Mouse (Mus musculus) c-Kit-negative CD71-positive TER-119-positive erythroid progenitor cells, embryonic 14.5 days (primary cell): ENCODE measurements around the gene Olfr1454.

Experiments used
- DNase-seq: peaks from one replicate; pipeline ENCODE4 v3.0.0-alpha.2; 2013; ENCODE audit warnings: low read depth, low spot score

Gene Olfr1454

DNA sequence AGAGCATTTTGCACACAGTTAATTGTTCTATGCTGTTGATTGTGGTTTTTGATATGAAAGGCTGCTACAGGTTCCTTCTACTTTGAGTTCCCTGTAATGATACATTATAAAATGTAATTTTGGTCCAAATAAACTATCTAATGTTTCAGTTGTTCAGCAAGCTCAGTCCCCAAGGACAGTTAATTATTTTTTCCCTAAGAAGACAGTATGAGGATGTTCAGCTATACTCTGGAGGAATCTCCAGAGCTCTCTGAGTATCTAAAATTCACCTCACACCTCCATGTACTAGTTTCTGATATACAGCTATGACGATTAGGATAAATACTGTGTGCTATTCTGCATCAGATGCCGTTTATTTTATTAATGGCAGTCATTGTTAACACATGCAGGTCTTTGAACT is at the start of gene Olfr1454:
Gene Olfr1454 (plus strand): TSS at position 301 of the 400 bp plus-strand sequence.
- no peak for DNase-seq

DNA sequence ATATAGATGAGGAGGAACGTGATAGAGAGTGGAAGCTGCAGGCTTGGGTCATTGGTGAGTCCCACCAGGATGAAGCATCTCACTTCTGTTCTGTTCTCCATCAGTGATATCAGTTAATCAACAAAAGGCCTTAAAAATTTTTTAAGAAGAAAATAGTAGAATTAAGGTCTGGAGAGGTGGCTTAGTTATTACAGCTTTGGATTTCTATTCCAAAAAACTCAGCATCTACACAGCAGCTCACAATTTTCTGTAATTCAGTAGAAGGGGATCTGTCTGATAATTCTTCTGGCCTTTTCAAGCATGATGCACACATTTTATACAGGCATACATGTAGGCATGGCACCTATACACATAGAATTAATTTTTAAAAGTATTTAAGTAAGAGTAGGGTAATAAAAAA is 32.2 kb upstream of the Olfr1454 start, which contains the start of gene Olfr1453:
Gene Olfr1453 (minus strand): TSS at position 101 of the 400 bp plus-strand sequence.
- DNase-seq: no peak

DNA sequence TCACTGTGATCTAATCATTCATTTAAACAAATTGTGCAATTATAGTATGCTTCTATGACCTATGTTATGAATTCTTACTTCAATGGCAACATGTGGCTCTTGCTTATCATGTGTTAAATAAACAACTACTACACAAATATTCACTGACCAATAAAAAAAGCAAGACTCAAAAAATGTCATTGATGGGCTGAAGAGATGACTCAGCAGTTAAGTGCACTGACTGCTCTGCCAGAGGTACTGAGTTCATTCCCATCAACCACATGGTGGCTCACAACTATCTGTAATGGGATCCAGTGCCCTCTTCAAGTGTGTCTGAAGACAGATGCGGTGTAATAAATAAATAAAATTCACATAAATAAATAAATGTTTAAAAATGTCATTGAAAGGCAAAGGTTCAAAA is 33.5 kb downstream of the Olfr1454 start:
- no peak for DNase-seq

DNA sequence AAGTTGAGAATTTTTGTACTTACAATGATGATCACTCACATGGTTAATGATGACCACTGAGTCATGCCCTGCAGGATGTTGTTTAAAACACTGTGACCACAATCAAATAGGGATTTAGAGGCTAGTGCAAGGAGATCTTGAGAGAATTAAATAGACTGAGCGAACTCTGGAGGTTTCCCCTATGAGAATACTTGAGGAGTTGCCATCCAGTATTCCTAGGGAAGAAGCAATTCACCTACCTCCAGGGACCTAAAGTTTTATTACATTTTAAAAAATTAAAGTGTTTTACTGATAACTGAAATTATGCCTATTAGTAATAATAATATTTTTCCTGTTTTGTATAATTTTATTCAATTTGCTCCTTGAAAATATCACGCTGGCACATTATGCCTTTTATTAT is 37.4 kb downstream of the Olfr1454 start, which contains the start of gene Olfr1457:
Gene Olfr1457 (minus strand): TSS at position 101 of the 400 bp plus-strand sequence.
- no peak for DNase-seq

DNA sequence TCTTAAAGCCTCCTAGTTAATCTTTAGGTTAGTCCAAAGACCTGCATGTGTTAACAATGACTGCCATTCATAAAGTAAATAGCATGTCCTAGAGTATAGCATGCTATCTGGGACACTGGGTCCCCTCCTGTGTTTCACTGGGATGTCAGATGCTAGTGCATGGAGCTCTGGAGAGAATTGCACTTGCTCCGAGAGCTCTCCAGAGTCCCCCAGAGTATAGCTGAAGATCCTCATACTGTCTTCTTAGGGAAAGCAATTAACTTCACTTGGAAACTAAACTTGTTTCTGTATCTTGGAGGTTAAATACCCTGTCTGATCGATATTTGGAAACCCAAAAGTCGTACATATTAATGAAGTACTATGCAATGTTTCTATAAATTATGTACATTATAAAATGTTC is 46.3 kb downstream of the Olfr1454 start, which contains the start of gene Olfr1458:
Gene Olfr1458 (minus strand): TSS at position 101 of the 400 bp plus-strand sequence.
- DNase-seq: no peak
